Mouse (Mus musculus) cerebellum, adult 2 months (tissue): Measurements from ENCODE around the gene Cacna1d. TPM values are rescaled to one million over a fixed set of nuclear protein-coding genes. Genes with fewer than 3 reads are reported as not detected.
A peak's percentile ranks its signal among the peaks of the same experiment; 100 is the strongest.

Experiments used
- DNase-seq, 2 experiments: peaks; one replicate each; pipeline ENCODE4 v3.0.0; 2021
- H3K27ac ChIP-seq: fragments of 200-500 bp; 2 replicates; pipeline ENCODE4 v1.5.1; 2012; ENCODE audit warnings: low read length, control low read depth, inconsistent platforms; ENCODE audit not compliant: insufficient read depth
- H3K27me3 ChIP-seq: fragments of 200-500 bp; 2 replicates; pipeline ENCODE4 v1.6.1; 2012; ENCODE audit warnings: inconsistent platforms, mild to moderate bottlenecking, low read length, moderate library complexity; ENCODE audit not compliant: control insufficient read depth, insufficient read depth
- H3K4me1 ChIP-seq: fragments of 200-500 bp; 2 replicates; pipeline ENCODE4 v1.6.1; 2011; ENCODE audit warnings: low read length; ENCODE audit not compliant: control insufficient read depth, insufficient read depth
- H3K4me3 ChIP-seq: fragments of 200-500 bp; replicated peaks from 2 replicates; pipeline ENCODE3; 2011; ENCODE audit warnings: mild to moderate bottlenecking, low read depth, low read length, control low read depth; ENCODE audit not compliant: insufficient read depth
- CTCF ChIP-seq: fragments of 200-500 bp; IDR thresholded peaks from 2 replicates; pipeline ENCODE4 v1.5.1; 2011; ENCODE audit warnings: low read depth, mild to moderate bottlenecking, control low read depth, low read length, moderate library complexity, borderline replicate concordance; ENCODE audit not compliant: insufficient read depth
- POLR2A ChIP-seq: fragments of 200-500 bp; IDR thresholded peaks from 2 replicates; pipeline ENCODE4 v1.6.1; 2011; ENCODE audit warnings: low read length, control low read depth, borderline replicate concordance; ENCODE audit not compliant: insufficient read depth
- WGBS: fragments of 180-500 bp; shearing (Covaris S2); methylation state at CpG from one replicate; pipeline ENCODE4 v1.1.7; 2018; 5-methylcytosine and 5-hydroxymethylcytosine counted together
- polyA plus RNA-seq: library from polyadenylated mRNA; depleted of rRNA; stranded (reverse); fragments of >200 nt; gene quantifications from 2 replicates; pipeline ENCODE4 v1.2.3, GENCODE M21; 2012

Gene Cacna1d
- polyA plus RNA-seq, 1 experiment: 35.0 TPM

DNA sequence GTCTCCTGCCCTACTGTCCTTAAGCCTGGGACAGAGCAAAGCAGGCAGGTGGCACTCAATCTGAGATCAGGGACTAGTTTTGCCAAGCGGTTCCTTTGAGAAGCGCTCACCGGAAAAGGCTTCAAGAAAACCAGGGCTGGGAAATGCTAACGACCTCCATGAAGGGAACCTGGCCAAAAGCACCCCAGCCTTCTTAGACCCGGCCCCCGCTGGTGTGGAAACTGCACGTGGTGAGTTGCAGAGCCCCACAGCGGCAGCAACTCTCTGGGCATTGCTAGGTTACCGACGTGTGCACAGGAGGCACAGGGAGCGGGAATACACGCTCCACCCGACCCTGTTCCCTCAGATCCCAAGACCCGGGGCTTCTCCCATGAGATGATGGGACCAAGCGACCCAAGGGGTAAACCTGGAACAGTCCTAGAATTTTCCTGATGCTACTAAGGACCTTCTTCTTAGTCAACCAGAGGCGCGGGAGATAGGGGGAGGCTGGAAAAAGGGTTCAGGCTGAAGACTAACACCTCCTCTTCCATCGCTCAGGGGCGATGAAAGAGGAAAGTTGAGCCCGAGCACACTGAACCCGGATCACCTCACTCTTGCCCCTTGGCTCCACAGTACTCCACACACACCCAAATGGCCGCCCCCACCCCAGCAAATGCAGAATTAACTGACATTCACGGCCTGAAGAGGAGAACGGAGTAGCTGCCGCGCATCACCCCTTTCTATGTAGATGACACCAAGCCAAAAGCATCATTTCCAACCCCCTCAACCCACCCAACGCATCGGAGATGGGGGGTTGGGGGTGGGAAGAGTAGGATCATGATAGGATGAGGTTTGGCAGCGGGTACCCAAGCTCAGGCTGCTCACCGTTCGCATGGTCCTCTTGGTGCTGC lies 138.9 kb downstream of the Cacna1d start:
- WGBS: 2% methylated on average over 31 of the region's 31 CpGs
- H3K4me3 ChIP-seq: peak overlapping the region; percentile 100
- no peak for TF ChIP-seq CTCF
- no peak for TF ChIP-seq POLR2A
- peak; percentile 57 to 72 for DNase-seq
- peaks cover 9% of the 10 kb centered on the region for H3K4me1 ChIP-seq
- no peaks in the 10 kb centered on the region for H3K27me3 ChIP-seq
- peak overlapping the region; percentile 26 for H3K27ac ChIP-seq

DNA sequence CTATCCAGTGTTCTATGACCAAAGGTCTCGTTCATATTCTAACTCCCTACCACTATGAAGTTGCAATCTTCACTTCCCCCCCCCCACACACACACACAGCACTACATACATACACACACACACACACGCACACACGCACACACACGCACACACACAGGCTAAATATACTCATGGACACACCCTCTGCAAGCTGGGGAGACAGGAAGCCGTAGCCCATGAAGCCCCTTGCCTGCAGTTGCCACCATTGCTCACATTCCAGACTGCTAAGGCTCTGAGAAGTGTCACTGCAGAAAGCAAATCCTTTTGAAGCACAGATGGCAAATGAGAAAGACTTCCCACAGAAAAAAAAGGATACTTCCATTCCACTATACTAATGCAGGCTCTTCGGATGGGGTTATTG lies 141.0 kb downstream of the Cacna1d start:
- Histone ChIP-seq H3K27me3 (no peaks in the 10 kb centered on the region), H3K27ac (no peak overlapping the region), H3K4me3 (no peak overlapping the region), H3K4me1 (peaks cover 9% of the 10 kb centered on the region)
- DNase-seq: no peak
- no peak for TF ChIP-seq CTCF
- TF ChIP-seq POLR2A: no peak
- 80% methylated on average over 6 of the region's 6 CpGs for WGBS

DNA sequence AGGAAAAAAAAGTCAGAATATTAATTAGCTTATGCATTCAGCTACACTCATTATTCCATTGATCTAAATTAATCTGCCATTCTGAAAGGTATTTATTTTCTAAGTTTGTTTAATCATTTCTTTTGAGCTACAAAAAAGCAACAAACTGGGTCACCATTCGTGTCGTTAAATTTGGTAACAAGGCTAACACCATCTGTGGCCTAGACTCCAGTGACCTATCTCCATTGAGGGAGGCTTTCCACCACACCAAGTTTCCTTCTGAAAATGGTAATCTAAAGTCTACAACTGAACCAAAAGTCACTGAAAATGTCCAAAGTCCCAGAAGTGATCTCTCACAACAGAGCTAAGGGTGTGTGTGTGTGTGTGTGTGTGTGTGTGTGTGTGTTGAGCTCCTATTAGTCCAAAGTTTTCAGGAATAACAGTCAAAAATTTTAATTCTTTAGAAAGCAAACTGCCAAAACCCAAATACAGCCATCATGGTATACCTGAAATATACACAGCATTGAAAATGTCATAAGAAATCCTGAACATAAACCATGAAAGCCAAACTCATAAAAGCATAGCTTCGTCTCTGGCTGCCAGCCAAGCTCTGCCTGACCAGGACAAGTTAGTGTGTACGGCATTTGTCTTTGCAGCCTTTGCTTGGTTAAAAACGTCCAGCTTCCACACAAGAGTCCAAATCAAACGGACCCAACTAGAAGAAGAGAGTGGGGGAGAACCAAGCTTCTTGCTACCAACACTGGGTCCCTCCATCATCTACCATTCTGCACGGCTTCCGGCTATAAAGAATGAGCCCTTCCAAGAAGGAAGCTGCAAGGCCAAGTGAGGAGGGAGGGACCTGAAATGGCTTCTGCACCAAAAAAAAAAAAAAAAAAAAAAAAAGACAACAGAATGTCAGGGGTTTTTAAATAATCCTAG lies 146.0 kb downstream of the Cacna1d start:
- H3K4me3 ChIP-seq: no peak overlapping the region
- DNase-seq: peak; percentile 49 to 53
- WGBS: 27% methylated on average over 8 of the region's 8 CpGs
- TF ChIP-seq POLR2A (no peak), CTCF (no peak)
- H3K4me1 ChIP-seq: peaks cover 16% of the 10 kb centered on the region
- no peaks in the 10 kb centered on the region for H3K27me3 ChIP-seq
- H3K27ac ChIP-seq: 0 out of 2 replicates have a peak overlapping the region, but pooled peaks have one; percentile 5

DNA sequence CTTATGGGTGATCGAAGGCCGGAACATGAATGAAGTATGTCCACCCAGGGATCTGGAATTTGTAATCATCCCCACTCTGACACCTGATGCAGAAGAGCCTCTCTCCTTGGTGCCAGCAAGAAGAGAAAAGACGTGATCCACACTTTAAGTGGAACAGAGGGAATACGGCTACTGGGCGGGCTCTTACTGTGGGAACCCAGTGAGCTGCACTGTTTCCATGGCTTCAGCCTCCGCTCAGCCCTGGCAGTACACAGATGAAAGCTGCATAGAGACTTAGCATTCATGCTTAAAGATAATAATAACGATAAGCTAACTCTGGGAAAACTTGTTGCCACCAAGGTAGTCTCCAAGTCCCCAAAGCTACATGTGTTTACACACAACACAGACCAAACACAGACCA lies 147.5 kb downstream of the Cacna1d start:
- H3K27me3 ChIP-seq: no peaks in the 10 kb centered on the region
- no peak overlapping the region for H3K4me3 ChIP-seq
- WGBS: 77% methylated on average over 7 of the region's 7 CpGs
- no peak for TF ChIP-seq POLR2A
- TF ChIP-seq CTCF: no peak
- no peak for DNase-seq
- H3K27ac ChIP-seq: no peak overlapping the region
- H3K4me1 ChIP-seq: peaks cover 14% of the 10 kb centered on the region

DNA sequence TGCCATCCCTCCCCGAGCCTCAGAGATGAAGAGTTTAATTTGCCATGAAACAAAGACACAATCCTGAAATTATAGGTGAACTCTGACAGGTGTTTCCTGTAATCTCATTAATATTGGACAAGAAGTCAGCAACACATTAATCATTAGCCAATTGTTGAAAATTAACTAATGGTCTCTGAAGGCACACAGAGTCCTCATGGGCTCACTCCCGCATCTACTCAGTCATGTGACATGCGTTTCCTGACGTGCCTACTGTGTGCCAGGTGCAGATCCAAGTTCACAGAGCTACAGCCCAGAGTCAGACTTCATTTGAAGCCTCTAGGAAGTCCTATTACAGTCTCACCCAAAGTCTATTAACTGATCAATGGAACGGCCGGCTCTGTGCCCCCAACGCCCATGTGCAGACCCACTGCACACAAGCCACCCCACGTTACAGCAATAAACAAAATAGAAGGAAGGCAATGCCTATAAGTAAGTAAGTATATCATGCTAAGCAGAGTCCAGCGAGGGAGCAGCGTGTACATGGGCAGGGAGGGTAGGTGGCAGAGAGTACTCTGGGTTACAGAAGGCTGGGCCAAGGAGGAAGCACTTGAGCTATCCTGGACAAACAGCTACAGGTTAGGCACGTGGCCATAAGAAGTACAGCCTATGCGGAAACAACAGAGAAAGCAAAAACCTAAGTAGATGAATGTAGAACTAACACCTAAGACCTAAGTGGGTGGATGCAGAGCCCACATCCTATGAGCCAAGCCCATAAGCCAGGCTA lies 149.2 kb downstream of the Cacna1d start:
- Histone ChIP-seq H3K27me3 (no peaks in the 10 kb centered on the region), H3K4me1 (peaks cover 14% of the 10 kb centered on the region), H3K27ac (no peak overlapping the region), H3K4me3 (no peak overlapping the region)
- TF ChIP-seq CTCF: no peak
- TF ChIP-seq POLR2A: no peak
- WGBS: 89% methylated on average over 12 of the region's 12 CpGs
- no peak for DNase-seq

DNA sequence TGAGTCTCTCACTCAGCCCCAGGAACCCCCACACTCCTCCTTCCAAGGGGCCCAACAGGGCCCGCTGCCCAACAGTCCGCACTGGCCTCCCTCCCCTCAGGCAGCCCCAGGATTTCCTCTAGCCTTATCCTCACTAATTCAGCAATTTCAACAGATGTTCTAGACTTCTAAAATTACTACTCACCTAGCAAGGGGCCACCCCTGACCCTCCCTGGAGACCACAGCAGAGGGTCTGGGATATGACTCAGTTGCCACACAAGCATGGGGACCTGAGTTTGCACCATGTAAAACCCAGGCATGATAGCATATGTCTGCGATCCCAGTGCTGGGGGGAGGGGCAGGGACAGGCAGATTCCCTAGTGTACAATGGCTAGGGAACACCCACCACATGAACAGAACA lies 151.1 kb downstream of the Cacna1d start:
- Histone ChIP-seq H3K4me3 (no peak overlapping the region), H3K27ac (no peak overlapping the region), H3K27me3 (no peaks in the 10 kb centered on the region), H3K4me1 (peaks cover 14% of the 10 kb centered on the region)
- 81% methylated on average over 3 of the region's 3 CpGs for WGBS
- TF ChIP-seq CTCF: no peak
- TF ChIP-seq POLR2A: no peak
- no peak for DNase-seq

DNA sequence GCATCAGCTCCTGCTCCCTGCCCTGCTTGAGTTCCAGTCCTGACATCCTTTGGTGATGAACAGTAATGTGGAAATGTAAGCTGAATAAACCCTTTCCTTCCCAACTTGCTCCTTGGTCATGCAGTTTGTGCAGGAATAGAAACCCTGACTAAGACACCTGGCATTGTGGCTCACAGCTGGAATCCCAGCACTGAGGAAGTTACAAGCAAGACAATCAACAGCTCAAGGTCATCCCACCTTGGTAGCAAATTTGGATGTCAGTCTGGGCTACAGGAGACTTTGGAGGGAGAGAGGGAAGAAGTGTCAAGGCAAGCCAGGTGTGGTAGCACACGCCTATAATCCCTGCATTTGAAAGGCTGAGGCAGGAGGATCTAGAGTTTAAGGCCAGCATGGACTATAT lies 159.4 kb downstream of the Cacna1d start:
- Histone ChIP-seq H3K27me3 (no peaks in the 10 kb centered on the region), H3K4me1 (peaks cover 3% of the 10 kb centered on the region), H3K27ac (no peak overlapping the region), H3K4me3 (no peak overlapping the region)
- no peak for TF ChIP-seq CTCF
- no peak for TF ChIP-seq POLR2A
- DNase-seq: no peak
- WGBS: 100% methylated on average over 1 of the region's 1 CpGs
